Mouse (Mus musculus) ovary, adult 2 months (tissue): Measurements from ENCODE around the gene Olfr655. TPM values are rescaled to one million over a fixed set of nuclear protein-coding genes. Genes with fewer than 3 reads are reported as not detected.

Experiments used
- polyA plus RNA-seq: library from polyadenylated mRNA; depleted of rRNA; stranded (reverse); fragments of >200 nt; gene quantifications from 2 replicates; pipeline ENCODE4 v1.2.3, GENCODE M21; 2012; rRNA removed

Gene Olfr655
- not detected in 2 replicates for polyA plus RNA-seq

GRCm38 (mm10) chr7:104601679-104602078 is at the start of gene Olfr655:
Gene Olfr655, minus strand, starts transcription at chr7:104601779.

GRCm38 (mm10) chr7:104646841-104647482 is 45.4 kb upstream of the Olfr655 start, which contains the start of gene Olfr658:
Gene Olfr658, minus strand, starts transcription at chr7:104647305.

GRCm38 (mm10) chr7:104624494-104624893 is 22.9 kb upstream of the Olfr655 start, which contains the start of gene Olfr657:
Gene Olfr657, plus strand, starts transcription at chr7:104624794.

GRCm38 (mm10) chr7:104613655-104614054 is 12.1 kb upstream of the Olfr655 start, which contains the start of gene Olfr656:
Gene Olfr656, plus strand, starts transcription at chr7:104613955.

GRCm38 (mm10) chr7:104586725-104587124 is 14.9 kb downstream of the Olfr655 start, which contains the start of gene Olfr654:
Gene Olfr654, plus strand, starts transcription at chr7:104587025.

GRCm38 (mm10) chr7:104577014-104577413 is 24.6 kb downstream of the Olfr655 start, which contains the start of gene Olfr653:
Gene Olfr653, plus strand, starts transcription at chr7:104577314.

GRCm38 (mm10) chr7:104560601-104561000 is 41.0 kb downstream of the Olfr655 start, which contains the start of gene Olfr652:
Gene Olfr652, plus strand, starts transcription at chr7:104560901.

GRCm38 (mm10) chr7:104549833-104550232 is 51.7 kb downstream of the Olfr655 start, which contains the start of gene Olfr651:
Gene Olfr651, plus strand, starts transcription at chr7:104550133.

Other genes starting within 250 kb of the Olfr655 start
- gene Trim12c, start 248.4 kb downstream of the Olfr655 start, polyA plus RNA-seq = 1.9 and 2.0 TPM in 2 replicates
- gene Trim30b, start 231.9 kb downstream of the Olfr655 start, polyA plus RNA-seq = 0.02 and 0.03 TPM in 2 replicates
- not detected in 2 replicates for gene Trim30c, start 200.9 kb downstream of the Olfr655 start, polyA plus RNA-seq
- gene Trim30a, start 136.6 kb downstream of the Olfr655 start, polyA plus RNA-seq = 1.5 and 2.3 TPM in 2 replicates
- gene Trim30d, start 93.9 kb downstream of the Olfr655 start, polyA plus RNA-seq = 1.5 and 2.5 TPM in 2 replicates
- gene Olfr651, start 51.6 kb downstream of the Olfr655 start, polyA plus RNA-seq = not detected in 2 replicates
- not detected in 2 replicates for gene Olfr652, start 40.9 kb downstream of the Olfr655 start, polyA plus RNA-seq
- gene Olfr653, start 24.5 kb downstream of the Olfr655 start, polyA plus RNA-seq = not detected in 2 replicates
- not detected in 2 replicates for gene Olfr654, start 14.8 kb downstream of the Olfr655 start, polyA plus RNA-seq
- not detected in 2 replicates for gene Olfr656, start 12.2 kb upstream of the Olfr655 start, polyA plus RNA-seq
- not detected in 2 replicates for gene Olfr657, start 23.0 kb upstream of the Olfr655 start, polyA plus RNA-seq
- not detected in 2 replicates for gene Olfr658, start 45.5 kb upstream of the Olfr655 start, polyA plus RNA-seq
- not detected in 2 replicates for gene Olfr659, start 65.0 kb upstream of the Olfr655 start, polyA plus RNA-seq
- not detected in 2 replicates for gene Olfr661, start 84.7 kb upstream of the Olfr655 start, polyA plus RNA-seq
- gene Usp17le, start 175.7 kb upstream of the Olfr655 start, polyA plus RNA-seq = not detected in 2 replicates
- not detected in 2 replicates for gene Usp17lb, start 240.8 kb upstream of the Olfr655 start, polyA plus RNA-seq